Mouse (Mus musculus): ENCODE data around the gene Olfr789. TPM values are rescaled to one million over a fixed set of nuclear protein-coding genes. Genes with fewer than 3 reads are reported as not detected.

The Olfr789 gene
- not detected for total RNA-seq (2021)

- intact Hi-C loops (cut with DNase I), result no loop called here
- no peak for DNase-seq (ENCODE audit: extremely low spot score in 1 of 2, low spot score in 2 of 2)
Measured at GRCm38 (mm10) chr10:129484452-129484851, at the start of gene Olfr789. Gene Olfr789, plus strand, starts transcription at chr10:129484752.

- intact Hi-C loops (cut with DNase I), result no loop called here
Measured at GRCm38 (mm10) chr10:129461562-129461961, 23.0 kb upstream of the Olfr789 start, which contains the start of gene Olfr787. Gene Olfr787, plus strand, starts transcription at chr10:129461862.

GRCm38 (mm10) chr10:129470698-129471097, 13.9 kb upstream of the Olfr789 start, which contains the start of gene Olfr788:
Gene Olfr788, plus strand, starts transcription at chr10:129470998.
- no peak for DNase-seq (ENCODE audit: extremely low spot score in 1 of 2, low spot score in 2 of 2)
- intact Hi-C loops (cut with DNase I), result no loop called here

More at GRCm38 (mm10) chr10:129461562-129461961, 23.0 kb upstream of the Olfr789 start, which contains the start of gene Olfr787:
- no peak for DNase-seq (ENCODE audit: extremely low spot score in 1 of 2, low spot score in 2 of 2)

GRCm38 (mm10) chr10:129473256-129473655, 11.3 kb upstream of the Olfr789 start:
- DNase-seq (ENCODE audit: extremely low spot score in 1 of 2, low spot score in 2 of 2), result no peak
- intact Hi-C loops (cut with DNase I), result no loop called here

GRCm38 (mm10) chr10:129473723-129474122, 10.8 kb upstream of the Olfr789 start:
- intact Hi-C loops (cut with DNase I), result no loop called here
- DNase-seq (ENCODE audit: extremely low spot score in 1 of 2, low spot score in 2 of 2), result no peak

GRCm38 (mm10) chr10:129490101-129490500, 5.5 kb downstream of the Olfr789 start:
- intact Hi-C loops (cut with DNase I), result no loop called here
- no peak for DNase-seq (ENCODE audit: extremely low spot score in 1 of 2, low spot score in 2 of 2)

GRCm38 (mm10) chr10:129498192-129498591, 13.6 kb downstream of the Olfr789 start, which contains the start of gene Olfr790:
Gene Olfr790, plus strand, starts transcription at chr10:129498492.
- intact Hi-C loops (cut with DNase I), result no loop called here
- DNase-seq (ENCODE audit: extremely low spot score in 1 of 2, low spot score in 2 of 2), result no peak

- DNase-seq (ENCODE audit: extremely low spot score in 1 of 2, low spot score in 2 of 2), result no peak
- intact Hi-C loops (cut with DNase I), result no loop called here
Measured at GRCm38 (mm10) chr10:129521492-129521891, 36.9 kb downstream of the Olfr789 start, which contains the start of gene Olfr791. Gene Olfr791, plus strand, starts transcription at chr10:129521792.

- intact Hi-C loops (cut with DNase I), result no loop called here
- no peak for DNase-seq (ENCODE audit: extremely low spot score in 1 of 2, low spot score in 2 of 2)
Measured at GRCm38 (mm10) chr10:129538862-129539261, 54.3 kb downstream of the Olfr789 start, which contains the start of gene Olfr792. Gene Olfr792, plus strand, starts transcription at chr10:129539162.

Other genes starting within 250 kb of the Olfr789 start
- not detected for gene Olfr774, start 248.5 kb upstream of the Olfr789 start, total RNA-seq (2021)
- gene Olfr775, start 236.3 kb upstream of the Olfr789 start, total RNA-seq (2021), result not detected
- gene Olfr776, start 225.6 kb upstream of the Olfr789 start, total RNA-seq (2021), result not detected
- gene Olfr777, start 213.3 kb upstream of the Olfr789 start, total RNA-seq (2021), result not detected
- gene Olfr780, start 166.6 kb upstream of the Olfr789 start, total RNA-seq (2021), result not detected
- gene Olfr781, start 155.9 kb upstream of the Olfr789 start, total RNA-seq (2021), result not detected
- gene Olfr782, start 135.9 kb upstream of the Olfr789 start, total RNA-seq (2021), result not detected
- under 1 TPM; 0.22 to 0.24 TPM for gene Olfr784, start 100.7 kb upstream of the Olfr789 start, total RNA-seq (2021)
- not detected for gene Olfr785, start 79.3 kb upstream of the Olfr789 start, total RNA-seq (2021)
- gene Olfr786, start 57.4 kb upstream of the Olfr789 start, total RNA-seq (2021), result not detected
- not detected for gene Olfr787, start 22.9 kb upstream of the Olfr789 start, total RNA-seq (2021)
- gene Olfr788, start 13.8 kb upstream of the Olfr789 start, total RNA-seq (2021), result not detected
- gene Olfr790, start 13.7 kb downstream of the Olfr789 start, total RNA-seq (2021), result not detected
- gene Olfr791, start 37.0 kb downstream of the Olfr789 start, total RNA-seq (2021), result not detected
- gene Olfr792, start 54.4 kb downstream of the Olfr789 start, total RNA-seq (2021), result not detected
- not detected for gene Olfr794, start 82.9 kb downstream of the Olfr789 start, total RNA-seq (2021)
- not detected for gene Olfr796, start 127.8 kb downstream of the Olfr789 start, total RNA-seq (2021)
- not detected for gene Olfr798, start 143.2 kb downstream of the Olfr789 start, total RNA-seq (2021)
- not detected for gene Olfr799, start 152.7 kb downstream of the Olfr789 start, total RNA-seq (2021)
- gene Olfr800, start 172.9 kb downstream of the Olfr789 start, total RNA-seq (2021), result not detected
- gene Olfr801, start 189.1 kb downstream of the Olfr789 start, total RNA-seq (2021), result not detected
- under 1 TPM in 1 of 2 experiments, not detected in 1; 0.13 TPM for gene Olfr802, start 203.4 kb downstream of the Olfr789 start, total RNA-seq (2021)
- not detected for gene Olfr803, start 209.5 kb downstream of the Olfr789 start, total RNA-seq (2021)
- not detected for gene Olfr804, start 218.5 kb downstream of the Olfr789 start, total RNA-seq (2021)
- not detected for gene Olfr805, start 244.6 kb downstream of the Olfr789 start, total RNA-seq (2021)

All from left cerebral cortex, postnatal 10 days (tissue).